Mouse (Mus musculus): ENCODE measurements around the gene Gopc. TPM values are rescaled to one million over a fixed set of nuclear protein-coding genes. Genes with fewer than 3 reads are reported as not detected.
"Not testable (repeated sequence)": the region's sequence is repeated elsewhere in the genome, so short reads cannot be mapped to it uniquely, and the experiment has no call there.

Gopc gene
- polyA plus RNA-seq, 1 experiment from 2014 or later, result 21.1 TPM

DNA sequence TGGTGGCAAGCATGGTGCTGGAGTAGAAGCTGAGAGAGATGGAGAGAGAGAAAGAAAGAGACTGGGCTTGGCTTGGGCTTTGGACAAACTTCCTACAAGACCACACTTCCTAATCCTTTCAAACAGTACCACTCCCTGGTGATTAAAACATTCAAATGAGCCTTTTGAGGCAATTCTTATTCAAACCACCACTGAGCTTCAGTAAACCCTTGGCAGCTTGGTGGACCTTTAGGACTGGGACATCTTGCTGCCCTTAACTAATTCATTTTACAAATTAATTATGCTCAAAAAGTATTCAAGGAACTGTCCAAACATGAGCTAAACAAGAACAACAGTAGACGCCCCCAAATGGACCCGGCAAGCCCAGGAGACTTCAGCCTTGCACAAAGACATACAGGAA lies 86.0 kb downstream of the Gopc start:
- no peak overlapping the region for H3K4me3 ChIP-seq (replicated peaks)
- no peaks in the 10 kb centered on the region for H3K27me3 ChIP-seq
- no peaks in the 10 kb centered on the region for H3K36me3 ChIP-seq
- H3K9me3 ChIP-seq (replicated peaks), result no peaks in the 10 kb centered on the region
- no peak for ATAC-seq (ENCODE audit: insufficient number of reproducible peaks, low FRiP score, low TSS enrichment, low read depth)
- WGBS, result 92% methylated on average over 2 of the region's 2 CpGs
- H3K9ac ChIP-seq, result no peak overlapping the region
- no peak overlapping the region for H3K4me2 ChIP-seq (replicated peaks)
- no peak overlapping the region for H3K27ac ChIP-seq (replicated peaks)
- H3K4me1 ChIP-seq, result no peaks in the 10 kb centered on the region

DNA sequence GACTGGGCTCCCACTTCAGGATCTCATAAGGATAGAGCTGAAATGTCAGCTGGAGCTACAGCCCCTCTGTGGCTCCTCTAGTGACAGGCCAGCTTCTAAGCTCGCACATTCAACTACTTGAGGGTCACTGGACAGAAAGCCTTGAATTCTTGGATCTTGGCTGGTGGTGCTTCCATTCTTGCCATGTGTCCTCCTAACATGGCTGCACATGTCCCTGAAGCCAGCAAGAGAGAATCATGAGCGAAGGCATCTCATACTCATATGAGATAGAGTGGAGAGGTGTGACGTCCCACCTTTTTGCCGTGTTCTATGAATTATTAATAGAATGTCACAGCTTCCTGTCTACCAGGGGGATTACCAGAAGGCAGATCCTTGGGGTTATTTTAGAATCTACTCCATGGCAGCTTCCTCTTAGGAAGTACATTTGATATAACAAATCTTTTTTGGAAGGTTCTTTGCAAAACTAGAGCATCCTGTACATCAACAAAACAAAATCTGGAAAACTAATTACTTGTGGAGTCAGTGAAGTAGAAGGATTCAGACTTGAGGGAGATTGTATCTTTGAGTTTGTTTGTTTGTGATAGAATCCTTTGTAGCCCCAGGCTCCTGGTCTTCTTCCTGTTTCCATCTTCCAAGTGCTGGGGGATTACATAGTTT lies 87.9 kb downstream of the Gopc start:
- H3K27ac ChIP-seq (replicated peaks), result no peak overlapping the region
- no peaks in the 10 kb centered on the region for H3K9me3 ChIP-seq (replicated peaks)
- no peaks in the 10 kb centered on the region for H3K36me3 ChIP-seq
- no peaks in the 10 kb centered on the region for H3K27me3 ChIP-seq
- H3K4me1 ChIP-seq, result no peaks in the 10 kb centered on the region
- no peak overlapping the region for H3K4me2 ChIP-seq (replicated peaks)
- WGBS, result 86% methylated on average over 4 of the region's 4 CpGs
- H3K9ac ChIP-seq, result no peak overlapping the region
- no peak for ATAC-seq (ENCODE audit: insufficient number of reproducible peaks, low FRiP score, low TSS enrichment, low read depth)
- no peak overlapping the region for H3K4me3 ChIP-seq (replicated peaks)

DNA sequence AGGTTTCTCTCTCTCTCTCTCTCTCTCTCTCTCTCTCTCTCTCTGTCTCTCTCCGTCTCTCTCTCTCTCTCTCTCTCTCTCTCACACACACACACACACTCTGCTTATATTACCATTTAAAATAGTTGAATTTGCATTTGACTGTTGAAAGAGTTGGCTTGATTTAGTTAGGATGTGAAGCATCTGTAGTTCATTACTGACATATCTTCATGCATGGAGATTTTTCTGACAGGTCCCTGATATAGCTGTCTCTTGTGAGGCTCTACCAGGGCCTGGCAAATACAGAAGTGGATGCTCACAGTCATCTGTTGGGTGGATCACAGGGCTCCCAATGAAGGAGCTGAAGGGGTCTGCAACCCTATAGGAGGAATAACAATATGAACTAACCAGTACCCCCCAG lies 89.5 kb downstream of the Gopc start:
- ATAC-seq (ENCODE audit: insufficient number of reproducible peaks, low FRiP score, low TSS enrichment, low read depth); H3K9me3 ChIP-seq (replicated peaks): not testable (repeated sequence)
- 41% methylated on average over 1 of the region's 1 CpGs for WGBS

DNA sequence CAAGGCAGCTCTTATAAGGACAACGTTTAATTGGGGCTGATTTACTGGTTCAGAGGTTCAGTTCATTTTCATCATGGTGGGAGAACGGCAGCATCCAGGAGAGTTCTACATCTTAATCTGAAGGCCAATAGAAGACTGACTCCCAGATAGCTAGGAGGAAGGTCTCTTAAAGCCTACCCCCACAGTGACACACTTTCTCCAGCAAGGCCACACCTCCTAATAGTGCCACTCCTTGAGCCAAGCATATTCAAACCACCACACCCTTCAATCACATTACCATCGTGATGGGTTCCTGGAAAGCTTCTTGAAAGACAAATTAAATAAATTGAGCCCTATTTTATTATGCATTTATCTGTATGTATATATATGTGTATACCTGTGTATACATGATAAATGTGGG lies 92.7 kb downstream of the Gopc start:
- Histone ChIP-seq H3K4me2 (replicated peaks) (no peak overlapping the region), H3K4me1 (no peaks in the 10 kb centered on the region), H3K27ac (replicated peaks) (no peak overlapping the region), H3K9me3 (replicated peaks) (no peaks in the 10 kb centered on the region), H3K9ac (no peak overlapping the region), H3K27me3 (no peaks in the 10 kb centered on the region), H3K36me3 (0 out of 2 replicates have a peak, but pooled peaks cover under 1% of the 10 kb centered on the region), H3K4me3 (replicated peaks) (no peak overlapping the region)
- no peak for ATAC-seq (ENCODE audit: insufficient number of reproducible peaks, low FRiP score, low TSS enrichment, low read depth)
- WGBS, result 88% methylated on average over 3 of the region's 3 CpGs

More for the DNA sequence above, 89.5 kb downstream of the Gopc start:
- not testable (repeated sequence) for H3K9ac ChIP-seq; H3K4me1 ChIP-seq; H3K4me2 ChIP-seq (replicated peaks); H3K27me3 ChIP-seq; H3K27ac ChIP-seq (replicated peaks); H3K36me3 ChIP-seq; H3K4me3 ChIP-seq (replicated peaks)

DNA sequence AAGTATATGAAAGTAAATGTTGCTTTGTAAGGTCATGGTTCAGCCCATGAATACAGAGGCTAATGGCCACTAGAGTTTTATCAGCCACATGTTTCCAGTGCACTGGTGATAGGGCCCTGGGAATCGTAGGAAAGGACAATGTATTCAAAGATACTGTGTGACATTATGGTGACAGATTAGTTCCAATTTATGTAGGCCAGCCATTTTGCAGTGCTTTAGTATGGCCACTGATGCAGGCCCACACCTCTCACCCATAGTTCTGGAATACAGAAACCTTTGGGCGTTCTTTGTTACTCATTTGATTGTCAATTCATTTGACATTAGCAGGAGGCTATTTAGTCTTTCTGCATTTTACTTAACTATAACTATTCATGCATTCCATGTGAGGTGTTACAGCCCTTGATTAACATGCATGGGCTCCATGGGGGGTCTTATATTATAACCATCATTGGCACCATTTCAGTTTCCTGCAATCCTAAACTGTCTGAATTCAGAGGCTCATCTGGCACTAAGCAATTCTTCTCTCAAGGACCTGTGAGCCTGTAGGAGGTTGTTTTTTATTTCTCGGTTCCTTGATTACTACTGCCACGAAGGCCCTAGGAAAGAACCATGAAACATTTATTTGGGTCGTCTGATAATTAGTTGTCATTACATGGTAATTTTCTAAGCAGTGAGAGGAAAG lies 93.9 kb downstream of the Gopc start:
- no peak overlapping the region for H3K4me3 ChIP-seq (replicated peaks)
- H3K27me3 ChIP-seq, result no peaks in the 10 kb centered on the region
- H3K4me2 ChIP-seq (replicated peaks), result no peak overlapping the region
- H3K36me3 ChIP-seq, result peaks cover 4% of the 10 kb centered on the region; the same call in 1 of the 2 replicates
- H3K9me3 ChIP-seq (replicated peaks), result no peaks in the 10 kb centered on the region
- H3K9ac ChIP-seq, result no peak overlapping the region
- no peak for ATAC-seq (ENCODE audit: insufficient number of reproducible peaks, low FRiP score, low TSS enrichment, low read depth)
- no peaks in the 10 kb centered on the region for H3K4me1 ChIP-seq
- 77% methylated on average over 5 of the region's 5 CpGs for WGBS
- no peak overlapping the region for H3K27ac ChIP-seq (replicated peaks)

Other genes starting within 250 kb of the Gopc start
- not detected in 2 replicates for gene Ros1, start 186.9 kb downstream of the Gopc start, polyA plus RNA-seq (2015; fragmentation: Nextera tagmentation; extraction: Ambion mirVana)
- gene Dcbld1, start 148.5 kb downstream of the Gopc start, polyA plus RNA-seq (2015; fragmentation: Nextera tagmentation; extraction: Ambion mirVana), result 18.8 and 19.5 TPM in 2 replicates
- not detected in 2 replicates for gene Gm26741, start 23.4 kb downstream of the Gopc start, polyA plus RNA-seq (2015; fragmentation: Nextera tagmentation; extraction: Ambion mirVana)
- not detected in 2 replicates for gene Nepn, start 6.8 kb upstream of the Gopc start, polyA plus RNA-seq (2015; fragmentation: Nextera tagmentation; extraction: Ambion mirVana)
- 13.0 and 14.4 TPM in 2 replicates for gene Nus1, start 35.4 kb upstream of the Gopc start, polyA plus RNA-seq (2015; fragmentation: Nextera tagmentation; extraction: Ambion mirVana)

Measured in embryonic facial prominence, embryonic 15.5 days (tissue).